Mouse (Mus musculus) urinary bladder, postnatal 36 days (tissue): ENCODE results near the gene Krtap4-16.
"Not testable (repeated sequence)": the region's sequence is repeated elsewhere in the genome, so short reads cannot be mapped to it uniquely, and the experiment has no call there.

ENCODE experiments used
- DNase-seq, 2 experiments: peaks; one replicate each; pipeline ENCODE4 v3.0.0; 2022; ENCODE audit warnings: low spot score in 2 of 2, mixed read lengths in 1 of 2

Krtap4-16 gene

DNA sequence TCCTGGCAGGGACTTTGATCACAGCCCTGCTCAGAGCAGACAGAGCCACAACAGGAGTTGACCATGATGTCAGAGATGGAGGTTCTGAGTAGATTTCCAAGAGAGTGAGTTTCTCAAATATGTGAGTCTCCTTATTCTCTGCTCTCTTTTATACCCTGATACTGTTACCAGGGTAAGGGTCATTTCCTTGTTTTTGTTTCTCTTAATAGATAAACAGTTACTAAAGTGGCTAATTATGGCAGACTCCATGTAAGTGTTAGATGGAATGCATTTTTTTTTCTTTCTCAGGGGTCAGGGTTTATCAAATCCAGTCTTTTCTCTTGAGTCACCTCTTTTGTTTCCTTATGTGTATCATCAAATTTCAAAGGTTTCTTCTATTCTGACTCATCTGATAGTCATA is at the start of gene Krtap4-16:
Gene Krtap4-16 (minus strand): TSS at position 101 of the 400 bp plus-strand sequence.
- DNase-seq, result no peak

DNA sequence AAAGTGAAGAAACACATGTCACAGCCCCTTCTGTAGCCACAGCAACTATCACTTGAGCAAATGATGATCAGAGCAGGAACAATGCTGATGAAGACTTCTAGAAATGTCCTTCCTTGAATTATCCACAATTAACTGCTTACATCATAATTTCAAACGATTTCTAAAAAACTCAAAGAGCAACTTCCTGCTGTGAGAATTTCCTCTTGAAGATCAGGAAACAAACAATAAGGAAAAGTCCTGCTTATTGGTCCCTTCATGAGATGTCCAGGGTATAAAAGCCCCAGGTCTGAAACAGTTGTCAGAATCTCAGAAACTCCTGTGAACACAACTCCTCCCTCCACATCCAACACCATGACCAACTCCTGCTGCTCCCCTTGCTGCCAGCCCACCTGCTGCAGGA is 27.5 kb upstream of the Krtap4-16 start, which contains the start of gene Gm11567:
Gene Gm11567 (plus strand): TSS at position 301 of the 400 bp plus-strand sequence.
- DNase-seq, result not testable (repeated sequence)

- not testable (repeated sequence) for DNase-seq
These were observed 21.7 kb upstream of the Krtap4-16 start, which contains the start of gene Krtap9-1 for GRCm38 (mm10) chr11:99873089-99873488. TSS of gene Krtap9-1 (plus strand) at chr11:99873389.

DNA sequence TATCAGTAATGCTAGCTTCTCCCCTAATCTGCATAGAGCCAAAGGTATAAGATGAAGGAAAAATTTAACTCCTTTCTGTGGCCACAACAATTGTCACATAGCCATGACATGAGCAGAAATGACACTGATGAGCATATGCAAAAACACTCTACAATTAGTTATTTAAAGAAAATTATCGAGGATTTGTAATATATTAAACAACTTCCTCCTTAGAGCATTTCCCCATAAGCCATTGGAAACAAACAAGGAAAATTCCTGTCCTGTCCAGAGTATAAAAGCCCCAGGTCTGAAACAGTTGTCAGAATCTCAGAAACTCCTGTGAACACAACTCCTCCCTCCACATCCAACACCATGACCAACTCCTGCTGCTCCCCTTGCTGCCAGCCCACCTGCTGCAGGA is 12.8 kb upstream of the Krtap4-16 start, which contains the start of gene Gm11559:
Gene Gm11559 (plus strand): TSS at position 301 of the 400 bp plus-strand sequence.
- not testable (repeated sequence) for DNase-seq

DNA sequence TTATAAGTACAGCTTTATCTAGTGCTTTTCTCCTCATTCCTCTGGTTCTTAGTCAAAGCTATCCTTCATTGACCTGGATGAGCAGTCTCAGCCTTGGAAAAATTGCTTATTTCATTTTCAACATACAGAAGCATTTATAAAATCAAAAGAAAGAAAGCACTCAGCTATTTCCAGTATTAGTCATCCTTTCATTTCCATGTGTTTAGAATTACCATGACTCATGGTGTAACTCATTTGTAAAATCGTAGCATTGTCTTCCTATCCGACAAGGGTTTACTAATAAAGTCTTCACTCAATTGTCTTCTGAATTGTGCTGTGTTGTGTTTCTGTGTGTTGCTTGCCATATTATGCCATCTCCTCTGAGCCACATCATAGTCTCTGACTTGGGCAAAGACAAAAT is 7.4 kb upstream of the Krtap4-16 start:
- no peak for DNase-seq

- DNase-seq, result no peak
These were observed 6.2 kb upstream of the Krtap4-16 start, which contains the start of gene Gm11568 for GRCm38 (mm10) chr11:99857617-99858016. TSS of gene Gm11568 (plus strand) at chr11:99857917.

GRCm38 (mm10) chr11:99854121-99854520 is 2.7 kb upstream of the Krtap4-16 start:
- no peak for DNase-seq

- no peak for DNase-seq
These were observed 4.7 kb downstream of the Krtap4-16 start for GRCm38 (mm10) chr11:99846746-99847145.

- DNase-seq, result no peak
These were observed 9.2 kb downstream of the Krtap4-16 start for GRCm38 (mm10) chr11:99842185-99842584.

GRCm38 (mm10) chr11:99837966-99838365 is 13.4 kb downstream of the Krtap4-16 start, which contains the start of gene 2300003K06Rik:
TSS of gene 2300003K06Rik (minus strand) at chr11:99838066.
- DNase-seq, result no peak

DNA sequence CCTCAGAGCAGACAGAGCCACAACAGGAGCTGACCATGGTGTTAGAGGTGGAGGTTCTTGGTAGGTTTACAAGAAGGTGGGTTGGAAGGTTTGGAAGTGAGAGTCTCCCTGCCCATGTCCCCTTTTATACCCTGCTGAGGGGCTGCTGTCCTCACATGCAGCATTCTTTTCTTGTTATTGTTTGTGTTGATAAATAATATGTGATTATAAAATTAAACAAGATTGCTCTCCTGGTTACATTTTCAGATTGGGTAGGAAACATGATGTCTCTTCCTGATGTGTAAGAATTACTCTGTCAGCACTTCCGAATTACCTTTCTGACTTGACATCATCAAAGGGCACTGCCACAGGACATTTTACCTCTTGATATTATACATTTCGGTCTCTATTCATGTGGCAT is 35.8 kb downstream of the Krtap4-16 start, which contains the start of gene Gm11564:
Gene Gm11564 (minus strand): TSS at position 101 of the 400 bp plus-strand sequence.
- not testable (repeated sequence) for DNase-seq

GRCm38 (mm10) chr11:99809792-99810191 is 41.6 kb downstream of the Krtap4-16 start, which contains the start of gene Krtap4-13:
TSS of gene Krtap4-13 (minus strand) at chr11:99809892.
- not testable (repeated sequence) for DNase-seq

DNA sequence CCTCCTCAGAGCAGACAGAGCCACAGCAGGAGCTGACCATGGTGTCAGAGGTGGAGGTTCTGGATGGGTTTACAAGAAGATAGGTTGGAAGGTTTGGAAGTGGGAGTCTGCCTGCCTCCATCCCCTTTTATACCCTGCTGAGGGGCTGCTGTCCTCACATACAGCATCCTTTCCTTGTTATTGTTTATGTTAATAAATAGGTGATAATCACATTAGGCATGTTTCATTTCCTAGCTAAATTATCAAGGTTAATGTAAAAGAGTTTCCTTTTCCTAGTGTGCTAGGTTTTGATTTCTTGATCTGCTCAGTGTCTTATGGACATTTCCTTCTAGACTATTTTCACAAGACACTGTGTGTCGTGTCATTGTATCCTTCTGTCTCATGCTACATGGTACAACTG is 47.1 kb downstream of the Krtap4-16 start, which contains the start of gene Gm11554:
Gene Gm11554 (minus strand): TSS at position 101 of the 400 bp plus-strand sequence.
- not testable (repeated sequence) for DNase-seq
